Mouse (Mus musculus) heart, adult 2 months (tissue): ENCODE data around the gene Ell3.

Source experiments
- CTCF ChIP-seq: fragments of 200-600 bp; IDR thresholded peaks from 2 replicates; pipeline ENCODE4 v1.8.1; 2022; ENCODE audit warnings: antibody characterized with exemption, mild to moderate bottlenecking, moderate library complexity
- POLR2A ChIP-seq: fragments of 200-500 bp; IDR thresholded peaks from 2 replicates; pipeline ENCODE4 v1.6.1; 2011; ENCODE audit warnings: mild to moderate bottlenecking, low read depth, low read length, control low read depth; ENCODE audit not compliant: insufficient read depth

DNA sequence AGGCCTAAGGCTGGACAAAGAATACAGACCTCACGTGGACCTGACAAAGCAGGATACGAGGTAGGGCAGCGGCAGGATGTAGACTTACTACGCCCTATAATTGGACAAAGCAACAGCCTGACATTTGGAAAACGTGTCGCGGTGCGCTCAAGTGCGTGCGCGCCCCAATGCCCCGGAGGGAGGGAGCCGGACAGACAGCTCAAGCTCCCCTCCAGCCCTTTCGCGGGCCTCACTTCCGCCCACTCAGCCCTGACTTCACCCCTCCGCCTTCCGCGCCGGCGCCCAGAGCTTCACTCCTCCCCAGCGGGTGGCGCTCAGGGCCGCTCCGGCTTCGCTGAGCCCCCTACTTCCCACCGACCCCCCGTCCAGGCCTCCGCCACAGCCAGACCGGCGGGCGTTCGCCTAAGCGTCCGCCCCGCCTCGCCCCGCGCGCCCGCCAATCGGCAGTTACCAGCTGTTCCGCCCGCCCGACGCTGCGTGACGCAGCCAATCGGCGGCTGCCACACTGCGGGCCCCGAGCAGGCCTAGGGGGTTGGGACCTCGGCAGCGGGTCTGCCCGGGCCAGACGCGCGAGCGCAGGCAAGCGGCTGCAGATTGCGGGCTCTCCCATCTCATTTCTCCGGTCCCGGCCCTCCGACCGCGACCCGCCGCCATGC is 30.6 kb downstream of the Ell3 start, which contains the start of the genes Pdia3 and Catsper2:
- TF ChIP-seq POLR2A (peak; percentile 83), CTCF (peak; percentile 60)
